Mouse (Mus musculus) brain, embryonic 14.5 days (tissue): ENCODE data around the gene Rnf20. TPM values are rescaled to one million over a fixed set of nuclear protein-coding genes. Genes with fewer than 3 reads are reported as not detected.
"Not testable (repeated sequence)": the region's sequence is repeated elsewhere in the genome, so short reads cannot be mapped to it uniquely, and the experiment has no call there.

ENCODE experiments used
- DNase-seq: peaks from one replicate; pipeline ENCODE4 v3.0.0-alpha.2; 2011; ENCODE audit warnings: low read depth
- CTCF ChIP-seq: fragments of 200-500 bp; IDR thresholded peaks from 2 replicates; pipeline ENCODE4 v1.5.1; 2012; ENCODE audit warnings: inconsistent platforms, mild to moderate bottlenecking, moderate library complexity, borderline replicate concordance; ENCODE audit not compliant: insufficient read depth, insufficient read length; ENCODE audit errors: extremely low read depth
- POLR2A ChIP-seq: fragments of 200-500 bp; IDR thresholded peaks from 2 replicates; pipeline ENCODE4 v1.6.1; 2012; ENCODE audit warnings: mild to moderate bottlenecking, inconsistent platforms, borderline replicate concordance; ENCODE audit not compliant: poor library complexity, insufficient read depth, insufficient read length, severe bottlenecking; ENCODE audit errors: extremely low read depth
- polyA plus RNA-seq: library from polyadenylated mRNA; depleted of rRNA; stranded (reverse); fragments of >200 nt; gene quantifications from 2 replicates; pipeline ENCODE4 v1.2.3, GENCODE M21; 2012

Rnf20 gene
- polyA plus RNA-seq, 1 experiment = 64.7 TPM

GRCm38 (mm10) chr4:49605459-49605858, 26.3 kb upstream of the Rnf20 start:
- TF ChIP-seq CTCF (no peak), POLR2A (no peak)
- DNase-seq = no peak

DNA sequence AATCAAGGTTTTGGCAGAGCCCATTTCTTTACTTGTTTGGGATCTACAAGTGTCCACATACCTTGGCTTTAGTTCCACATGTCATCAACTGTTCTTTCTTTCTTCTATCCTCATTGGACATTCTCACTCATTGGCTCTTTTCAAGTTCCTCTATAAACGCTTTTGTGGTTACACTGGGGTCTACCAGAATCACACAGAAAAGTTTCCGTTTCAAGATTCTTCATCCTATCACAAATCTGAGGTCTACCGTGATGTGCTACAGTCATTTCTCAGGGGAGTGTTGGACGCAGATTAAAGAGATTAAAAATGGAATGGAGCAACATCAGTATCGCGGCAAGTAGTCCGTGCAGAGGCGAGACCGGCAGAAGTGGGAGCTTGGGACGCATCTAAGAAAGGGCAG, 14.9 kb upstream of the Rnf20 start:
- DNase-seq = no peak

DNA sequence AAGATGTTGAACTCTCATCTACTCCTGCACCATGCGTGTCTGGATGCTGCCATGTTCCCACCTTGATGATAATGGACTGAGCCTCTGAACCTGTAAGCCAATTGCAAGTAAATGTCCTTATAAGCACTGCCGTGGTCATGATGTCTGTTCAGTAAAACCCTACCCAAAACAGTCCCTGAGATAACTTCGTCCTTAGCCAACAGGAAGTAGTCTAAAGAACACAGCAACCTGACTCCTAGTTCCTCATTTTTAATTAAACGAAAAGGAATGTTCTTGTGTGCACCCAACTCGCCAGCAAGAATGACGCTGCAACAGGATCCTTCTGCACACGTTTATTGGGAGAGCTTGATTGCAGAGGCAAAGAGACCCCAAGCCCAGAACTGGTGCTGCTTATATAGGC, 11.9 kb upstream of the Rnf20 start:
- not testable (repeated sequence) for DNase-seq

More for the DNA sequence above, 14.9 kb upstream of the Rnf20 start:
- TF ChIP-seq POLR2A (no peak), CTCF (no peak)

DNA sequence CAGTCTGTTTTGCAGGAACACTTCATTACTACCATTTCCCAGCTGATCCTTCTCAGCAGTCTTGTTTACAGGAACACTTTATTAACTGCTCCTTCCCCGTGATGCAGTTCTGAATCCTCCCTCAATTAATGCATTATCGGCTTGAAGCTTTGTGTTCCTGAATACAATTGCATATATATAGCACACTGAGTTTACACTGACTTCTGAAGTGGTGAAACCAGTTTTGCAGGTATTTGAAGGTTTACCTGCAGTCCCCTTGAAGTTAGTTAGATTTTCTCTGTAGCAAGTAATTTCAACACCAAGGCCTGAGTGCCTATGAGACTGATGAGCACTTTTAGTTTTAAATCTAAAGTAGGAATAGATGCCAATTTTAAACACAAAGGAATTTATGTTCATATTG, 9.5 kb upstream of the Rnf20 start:
- TF ChIP-seq CTCF = no peak
- no peak for TF ChIP-seq POLR2A
- no peak for DNase-seq

GRCm38 (mm10) chr4:49623916-49624315, 7.9 kb upstream of the Rnf20 start:
- TF ChIP-seq CTCF = no peak
- TF ChIP-seq POLR2A = no peak
- DNase-seq = no peak

- not testable (repeated sequence) for DNase-seq
Observed at GRCm38 (mm10) chr4:49624969-49625368, 6.8 kb upstream of the Rnf20 start.

- peak; percentile 86 for DNase-seq
- TF ChIP-seq CTCF (peak; percentile 74; the same call in 1 of the 2 replicates), POLR2A (no peak)
Observed at GRCm38 (mm10) chr4:49626973-49627372, 4.8 kb upstream of the Rnf20 start.

DNA sequence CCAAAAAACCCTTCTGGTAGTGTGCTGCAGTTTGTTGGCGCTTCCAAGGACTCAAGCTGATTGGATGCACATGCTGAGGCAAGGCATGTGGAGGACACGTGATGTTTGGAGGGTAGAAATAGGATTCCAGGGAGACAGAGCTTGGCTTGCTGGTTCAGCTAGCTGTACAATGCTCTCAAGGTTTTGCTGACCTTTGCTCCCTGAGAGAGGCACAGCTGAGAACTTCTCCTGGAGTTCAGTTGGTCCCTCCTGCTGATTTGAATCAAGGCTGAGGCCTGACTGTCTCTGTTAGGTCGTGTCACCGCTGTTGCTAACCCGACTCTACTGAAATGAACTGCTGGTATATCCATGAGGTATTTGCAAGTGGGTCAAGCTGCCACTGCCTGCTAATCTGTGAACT, 2.9 kb upstream of the Rnf20 start:
- TF ChIP-seq POLR2A = no peak
- no peak for TF ChIP-seq CTCF
- DNase-seq = no peak

- TF ChIP-seq POLR2A (no peak), CTCF (no peak)
- DNase-seq = no peak
Observed at GRCm38 (mm10) chr4:49632139-49632481, 304 bp downstream of the Rnf20 start.

DNA sequence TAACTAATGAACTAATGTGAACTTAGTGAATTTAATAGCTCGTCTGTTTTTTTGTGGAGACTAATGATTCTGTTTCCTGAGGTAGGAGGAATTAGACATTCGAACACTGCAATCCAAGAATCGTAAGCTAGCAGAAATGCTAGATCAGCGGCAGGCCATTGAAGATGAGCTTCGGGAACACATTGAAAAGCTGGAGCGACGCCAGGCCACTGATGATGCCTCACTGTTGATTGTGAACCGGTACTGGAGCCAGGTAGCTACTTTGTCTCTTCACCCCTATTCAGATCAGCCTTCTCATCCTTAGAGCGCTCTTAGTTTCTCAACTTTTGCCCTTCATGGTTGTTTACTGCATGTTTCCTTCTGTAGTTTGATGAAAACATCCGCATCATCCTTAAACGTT, 6.0 kb downstream of the Rnf20 start:
- TF ChIP-seq CTCF = no peak
- no peak for TF ChIP-seq POLR2A
- DNase-seq = no peak

- DNase-seq = no peak
- no peak for TF ChIP-seq POLR2A
- no peak for TF ChIP-seq CTCF
Observed at GRCm38 (mm10) chr4:49639913-49640312, 8.1 kb downstream of the Rnf20 start.

GRCm38 (mm10) chr4:49659421-49659820, 27.6 kb downstream of the Rnf20 start:
- TF ChIP-seq CTCF (no peak), POLR2A (no peak)
- peak; percentile 64 for DNase-seq

- TF ChIP-seq CTCF = no peak
- no peak for TF ChIP-seq POLR2A
- DNase-seq = no peak
Observed at GRCm38 (mm10) chr4:49661664-49662063, 29.9 kb downstream of the Rnf20 start.
